Mouse (Mus musculus) left cerebral cortex, postnatal 36 days (tissue): Measurements from ENCODE around the gene Elovl6. TPM values are rescaled to one million over a fixed set of nuclear protein-coding genes. Genes with fewer than 3 reads are reported as not detected.
A peak's percentile ranks its signal among the peaks of the same experiment; 100 is the strongest.

ENCODE experiments used
- DNase-seq, 2 experiments: peaks; one replicate each; pipeline ENCODE4 v3.0.0; 2021 to 2022; ENCODE audit warnings: low spot score in 2 of 2, mixed read lengths in 1 of 2
- intact Hi-C: fragments of 180-260 bp; cut with DNase I; formaldehyde crosslinking; loops from one replicate; pipeline ENCODE4 v1.15.1; 2025
- total RNA-seq, 2 experiments: library from RNA; stranded (reverse); gene quantifications; 2 replicates each; pipeline ENCODE4 v1.2.3; 2021

The Elovl6 gene
- total RNA-seq = 10 to 100 TPM; 25.7 to 34.1 TPM

DNA sequence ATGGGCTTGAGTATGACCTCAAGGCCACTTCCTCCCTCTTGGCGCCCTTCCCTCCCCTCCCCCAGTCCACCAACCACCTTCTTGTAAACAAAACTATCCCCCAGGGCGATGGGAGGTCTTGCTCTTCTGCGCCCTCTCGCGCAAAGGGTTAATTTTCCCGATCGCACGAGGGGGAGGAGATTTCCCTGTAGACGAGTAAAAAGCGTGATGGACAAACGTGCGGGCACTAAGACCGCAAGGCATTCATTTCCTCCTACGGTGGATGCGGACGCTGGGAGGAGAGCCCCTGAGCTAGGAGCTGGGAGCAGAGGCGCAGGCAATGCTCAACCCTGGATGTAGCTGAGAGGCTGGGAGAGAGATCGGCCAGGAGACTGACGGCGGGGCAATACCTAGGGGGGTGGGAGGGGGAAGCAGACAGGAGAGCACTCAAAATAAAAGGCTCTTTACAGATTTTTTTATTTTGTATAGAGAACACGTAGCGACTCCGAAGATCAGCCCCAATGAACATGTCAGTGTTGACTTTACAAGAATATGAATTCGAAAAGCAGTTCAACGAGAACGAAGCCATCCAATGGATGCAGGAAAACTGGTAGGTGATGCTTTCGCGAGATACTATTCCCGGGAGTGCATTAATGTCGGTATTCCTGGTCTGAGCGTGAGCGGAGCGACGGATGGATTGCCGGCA is at the start of gene Elovl6:
Elovl6 (plus strand) TSS at position 176 of the 685 bp plus-strand sequence.
- intact Hi-C loops = loop anchor here (5.0 kb wide), 4 partner anchors 80 to 230 kb away; no protein-coding TSS in a partner anchor
- DNase-seq = peak; percentile 84 to 85

DNA sequence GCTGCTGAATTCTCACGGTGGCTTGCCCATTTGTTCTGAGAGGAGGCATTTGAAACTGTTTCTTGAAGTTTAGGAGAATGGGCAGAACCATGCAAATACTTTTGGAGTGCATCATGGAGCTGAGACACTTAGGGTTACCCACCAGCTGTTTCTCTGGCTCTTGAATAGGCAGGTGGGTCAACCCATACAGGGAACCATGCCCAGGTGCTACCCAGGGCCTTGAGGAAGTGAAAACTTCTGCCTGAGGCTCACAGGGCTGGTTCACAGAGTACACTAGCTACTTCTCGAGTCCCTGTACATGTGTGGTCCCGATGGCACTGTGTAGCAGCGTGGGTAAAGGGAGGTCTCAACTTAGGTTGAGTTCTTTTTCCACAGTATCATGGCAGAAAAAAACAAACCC is 43.4 kb upstream of the Elovl6 start:
- no peak for DNase-seq
- intact Hi-C loops = no loop called here

DNA sequence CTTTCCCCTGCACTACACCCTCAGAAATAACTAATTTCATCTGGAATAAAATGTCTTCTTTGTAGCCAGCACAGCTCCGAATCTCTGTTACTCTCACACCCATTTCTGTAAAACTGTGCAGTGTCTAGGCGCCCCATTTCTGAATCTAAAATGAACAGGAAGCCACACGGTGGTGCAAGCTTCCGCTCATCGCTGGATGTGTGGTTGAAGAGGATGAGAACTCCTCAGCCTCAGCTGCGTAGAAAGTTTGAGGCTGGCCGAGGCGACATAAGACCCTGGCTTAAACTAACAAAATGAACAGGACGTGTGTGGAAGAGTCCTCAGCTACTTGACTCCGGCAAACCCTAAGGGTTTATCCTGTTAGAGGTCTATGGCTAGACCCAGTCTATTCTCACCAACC is 38.0 kb upstream of the Elovl6 start:
- DNase-seq = no peak
- intact Hi-C loops = no loop called here

DNA sequence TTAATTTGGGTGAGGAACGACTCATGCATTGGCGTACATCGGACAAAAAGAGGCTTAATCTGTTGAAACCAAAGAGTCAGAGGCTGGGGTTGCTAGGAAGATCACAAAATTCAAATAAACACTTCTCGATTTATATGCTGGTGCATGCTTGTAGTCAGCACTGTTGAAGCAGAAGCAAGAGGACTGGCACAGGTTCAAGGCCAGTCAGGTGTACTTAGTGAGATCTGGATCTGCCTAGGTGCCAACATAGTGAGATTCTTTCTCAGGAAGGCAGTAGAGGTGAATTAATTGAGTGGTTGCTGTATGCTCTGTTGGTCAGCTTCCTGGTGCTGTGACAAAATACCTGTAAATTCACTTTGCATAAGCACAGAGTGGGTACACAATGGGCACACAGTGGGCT is 37.4 kb upstream of the Elovl6 start:
- no peak for DNase-seq
- intact Hi-C loops = no loop called here

DNA sequence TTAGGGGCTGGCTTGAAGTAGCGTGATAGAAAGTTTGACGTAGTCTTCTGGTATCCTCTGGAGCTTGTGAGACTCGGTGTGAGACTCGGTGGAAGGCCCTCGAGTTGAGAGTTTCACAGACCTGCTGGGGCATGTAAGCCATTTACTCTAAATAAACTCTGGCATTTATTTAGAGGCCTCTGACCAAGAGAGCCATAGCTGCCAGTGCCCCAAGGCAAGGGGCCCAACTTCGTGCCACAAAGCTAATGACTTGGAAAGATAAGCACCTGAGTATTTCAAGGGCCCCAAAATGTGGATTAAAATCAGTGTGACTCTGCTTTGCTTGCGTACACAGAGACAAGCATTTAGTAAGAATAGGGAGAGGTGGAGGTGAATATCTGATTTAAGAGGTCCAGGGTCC is 28.4 kb upstream of the Elovl6 start:
- intact Hi-C loops = no loop called here
- DNase-seq = no peak

DNA sequence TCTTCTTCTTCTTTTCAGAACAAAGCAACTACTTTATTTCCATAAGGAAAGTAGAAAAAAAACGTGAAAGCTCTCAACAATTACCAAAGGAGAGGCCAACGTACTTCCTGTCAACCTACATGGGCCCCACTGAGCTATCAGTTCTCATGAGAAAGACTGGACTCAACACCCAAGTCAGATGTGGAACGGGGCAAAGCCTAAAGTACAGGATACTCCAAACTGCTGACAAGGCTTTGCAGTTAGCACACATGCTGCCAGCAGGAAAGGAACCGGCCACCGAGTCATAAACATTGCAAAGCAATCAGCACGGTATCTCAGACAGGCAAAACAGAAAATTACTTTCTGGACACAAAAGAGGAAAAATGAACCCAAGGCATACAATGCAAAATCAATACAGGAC is 27.2 kb upstream of the Elovl6 start:
- intact Hi-C loops = no loop called here
- DNase-seq = no peak

DNA sequence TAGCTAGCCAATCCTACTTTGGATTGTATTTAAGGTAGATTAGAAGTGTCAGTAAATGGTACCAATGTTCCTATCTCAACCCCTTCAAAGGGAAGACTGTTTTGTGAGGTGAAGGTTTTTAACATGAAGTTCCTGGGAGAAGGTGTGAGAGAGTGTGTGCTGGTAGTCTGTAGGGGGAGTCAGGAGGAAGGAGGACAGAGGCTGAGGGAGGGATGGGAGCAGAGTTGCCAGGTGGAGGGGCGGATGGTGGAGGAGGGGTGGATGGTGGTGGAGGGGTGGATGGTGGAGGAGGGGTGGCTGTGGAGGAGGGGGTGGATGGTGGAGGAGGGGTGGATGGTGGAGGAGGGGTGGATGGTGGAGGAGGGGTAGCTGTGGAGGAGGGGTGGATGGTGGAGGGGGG is 24.4 kb upstream of the Elovl6 start:
- intact Hi-C loops = no loop called here
- no peak for DNase-seq

GRCm38 (mm10) chr3:129508571-129508970 is 23.6 kb upstream of the Elovl6 start:
- no peak for DNase-seq
- intact Hi-C loops = no loop called here

- no peak for DNase-seq
- intact Hi-C loops = no loop called here
These were observed 22.4 kb upstream of the Elovl6 start for GRCm38 (mm10) chr3:129509725-129510124.

DNA sequence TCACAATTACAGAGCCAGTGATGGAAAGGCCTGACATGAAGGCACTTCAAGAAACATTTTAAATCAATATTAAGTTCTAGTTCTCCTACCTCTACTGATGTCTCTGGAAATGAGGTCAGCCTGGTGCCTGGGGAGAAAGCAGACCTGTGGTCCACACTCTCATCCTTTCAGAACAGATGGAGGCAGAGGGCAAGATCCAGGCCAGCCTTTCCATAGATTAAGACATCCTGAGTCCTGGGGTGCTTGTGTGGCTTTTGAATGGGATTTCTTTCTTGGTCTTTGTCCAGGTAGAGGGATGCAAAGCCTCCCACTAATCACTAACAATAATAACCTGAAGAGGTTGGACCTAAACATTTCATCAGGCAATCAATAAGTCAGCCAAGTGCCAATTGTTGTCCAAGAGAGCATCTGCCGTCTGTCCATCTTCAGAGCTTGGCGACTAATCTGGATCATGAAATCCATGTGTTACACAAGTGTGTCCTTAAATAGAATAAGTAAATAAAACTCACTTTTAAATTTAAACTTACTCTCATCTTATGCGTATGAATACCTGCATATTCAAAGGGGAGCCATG is 16.2 kb upstream of the Elovl6 start:
- intact Hi-C loops = loop anchor here (5.0 kb wide), 1 partner anchor 171 kb away; no protein-coding TSS in a partner anchor
- no peak for DNase-seq

DNA sequence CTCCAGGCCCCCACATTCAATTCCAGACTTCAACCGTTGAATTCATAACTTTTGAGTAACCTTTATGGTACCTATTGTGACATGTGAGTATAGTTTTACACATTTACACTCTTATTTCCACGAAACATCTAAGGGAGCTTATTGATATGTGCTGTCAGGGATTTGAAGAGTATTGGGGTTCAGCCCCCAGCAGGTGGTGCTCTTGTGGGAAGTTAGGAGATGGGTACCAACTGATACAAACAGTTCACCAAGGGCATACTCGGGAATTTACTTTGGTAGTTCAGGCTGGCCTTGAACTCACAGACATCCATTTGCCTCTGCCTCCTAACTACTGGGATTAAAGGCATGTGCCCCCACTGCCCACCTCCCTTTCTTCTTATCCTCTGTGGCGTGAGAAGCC is 11.7 kb upstream of the Elovl6 start:
- intact Hi-C loops = no loop called here

DNA sequence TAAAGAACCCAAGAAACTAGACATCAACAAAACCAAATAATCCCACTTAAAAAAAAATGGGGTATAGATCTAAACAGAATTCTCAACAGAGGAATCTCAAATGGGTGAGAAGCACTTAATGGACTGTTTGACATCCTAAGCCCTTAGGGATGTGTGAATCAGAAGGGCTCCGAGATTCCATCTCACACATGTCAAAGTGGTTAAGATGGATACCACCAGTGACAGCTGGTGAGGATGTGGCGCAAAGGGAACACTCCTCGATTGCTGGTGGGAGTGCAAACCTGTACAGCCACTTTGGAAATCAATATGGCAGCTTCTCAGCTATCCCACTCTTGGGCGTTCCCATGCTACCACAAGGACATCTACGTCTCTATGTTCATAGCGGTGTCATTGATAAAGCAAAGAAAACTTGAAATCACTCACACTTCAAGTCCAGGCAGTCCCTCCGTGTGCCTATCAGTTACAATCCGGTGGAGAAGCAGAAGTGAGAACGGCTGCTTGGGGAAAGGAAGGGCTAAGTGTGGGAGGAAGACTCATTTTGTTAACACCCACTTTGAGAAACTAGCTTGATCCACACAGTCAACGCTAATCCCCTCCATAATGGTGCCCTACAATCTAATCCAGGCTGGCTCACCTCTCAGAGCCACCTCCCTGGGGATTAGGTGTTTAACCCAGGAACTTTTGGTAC is 8.6 kb upstream of the Elovl6 start:
- intact Hi-C loops = no loop called here
- no peak for DNase-seq

More for the DNA sequence above, 11.7 kb upstream of the Elovl6 start:
- DNase-seq = no peak

DNA sequence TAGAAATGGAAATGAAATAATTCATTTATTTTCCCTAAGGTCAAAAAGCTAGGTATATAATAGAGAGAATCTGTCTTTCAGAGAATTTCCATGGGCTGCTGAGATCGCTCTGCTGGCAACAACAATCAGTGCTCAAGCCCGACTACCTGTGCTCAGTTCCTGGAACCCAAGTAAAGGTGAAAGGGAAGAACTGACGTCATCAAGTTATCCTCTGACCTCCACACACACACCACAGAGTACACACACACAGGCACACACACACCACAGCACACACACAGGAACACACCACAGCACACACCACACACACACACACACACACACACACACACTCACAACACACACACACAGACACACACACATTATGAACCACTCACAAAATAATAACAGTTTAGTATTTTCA is 5.1 kb upstream of the Elovl6 start:
- DNase-seq = no peak
- intact Hi-C loops = no loop called here

GRCm38 (mm10) chr3:129529311-129529710 is 2.8 kb upstream of the Elovl6 start:
- intact Hi-C loops = no loop called here
- DNase-seq = no peak

GRCm38 (mm10) chr3:129530461-129530860 is 1.7 kb upstream of the Elovl6 start:
- intact Hi-C loops = loop anchor here (5.0 kb wide), 4 partner anchors 82 to 228 kb away; no protein-coding TSS in a partner anchor
- no peak for DNase-seq

DNA sequence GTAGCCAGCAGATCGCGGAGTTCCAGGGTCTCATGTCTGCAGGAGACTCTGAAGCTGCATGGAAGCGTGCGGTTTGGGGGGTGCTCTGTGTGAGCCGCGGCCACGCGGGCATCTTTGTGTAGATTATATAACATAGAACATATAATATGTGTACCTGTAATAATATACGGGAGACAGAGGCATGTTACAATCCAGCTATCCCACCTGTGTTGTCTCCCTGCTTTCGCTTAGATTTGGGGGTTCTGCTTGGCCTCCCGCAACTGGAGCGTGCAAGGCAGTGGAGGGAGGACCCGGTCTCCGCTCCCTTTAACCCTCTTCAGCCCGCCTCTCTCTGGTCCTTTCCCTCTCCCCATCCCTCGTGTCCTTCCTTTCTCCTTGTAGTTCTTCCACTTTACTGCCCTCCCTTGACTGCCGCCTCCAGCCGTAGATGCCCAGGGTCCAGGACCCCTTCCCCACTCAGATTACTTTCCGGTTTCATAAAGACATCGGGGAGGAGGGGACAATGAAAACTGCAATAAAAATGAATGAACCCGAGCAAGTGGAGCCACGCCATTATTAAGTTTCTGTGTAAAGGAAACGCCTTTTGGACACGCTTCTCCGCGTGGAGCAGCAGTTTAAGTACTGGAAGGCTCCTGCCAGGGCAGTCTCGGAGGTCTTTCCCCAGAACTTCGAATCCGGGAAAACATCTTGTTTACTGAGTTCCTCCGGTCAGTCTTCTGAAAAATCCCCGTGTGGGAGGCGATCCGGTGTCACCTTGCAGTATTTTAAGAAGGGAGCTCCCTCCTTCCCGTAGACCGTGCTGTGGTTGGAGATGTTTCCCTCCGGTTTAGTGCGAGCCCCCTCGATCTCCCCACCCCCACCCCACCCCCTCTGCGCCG is 949 bp downstream of the Elovl6 start:
- DNase-seq = peak; percentile 62 to 70
- intact Hi-C loops = loop anchor here (5.0 kb wide), 4 partner anchors 79 to 231 kb away; no protein-coding TSS in a partner anchor

- intact Hi-C loops = loop anchor here (5.0 kb wide), 4 partner anchors 78 to 232 kb away; no protein-coding TSS in a partner anchor
- DNase-seq = peak; percentile 74 to 76
These were observed 1.8 kb downstream of the Elovl6 start for GRCm38 (mm10) chr3:129533743-129534530.

DNA sequence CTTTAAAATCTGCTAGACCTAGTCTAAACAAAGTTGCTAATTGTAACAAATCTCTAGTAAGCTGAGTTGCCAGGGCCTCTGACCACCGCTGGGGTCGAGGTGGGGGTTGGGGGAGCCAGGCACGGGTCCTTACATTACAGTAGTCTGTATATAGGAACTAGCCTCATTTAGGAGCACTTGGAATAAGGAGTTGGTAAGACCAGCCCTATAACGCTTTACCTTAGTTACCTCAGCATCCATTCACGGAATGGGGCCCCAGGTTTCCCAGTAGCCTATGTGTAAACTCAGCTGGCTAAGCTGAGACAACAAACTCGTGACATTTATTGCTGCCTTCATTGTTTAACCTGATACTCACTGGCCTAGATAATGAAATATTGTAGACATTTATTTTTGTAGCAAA is 3.3 kb downstream of the Elovl6 start:
- intact Hi-C loops = no loop called here
- no peak for DNase-seq

- intact Hi-C loops = no loop called here
- DNase-seq = peak; percentile 91 to 93
These were observed 4.0 kb downstream of the Elovl6 start for GRCm38 (mm10) chr3:129536109-129536508.
